Mouse (Mus musculus) c-Kit-negative CD71-positive TER-119-positive erythroid progenitor cells, embryonic 14.5 days (primary cell): ENCODE results near the gene Gid4.
A peak's percentile ranks its signal among the peaks of the same experiment; 100 is the strongest.

Experiments used
- DNase-seq: peaks from one replicate; pipeline ENCODE4 v3.0.0-alpha.2; 2013; ENCODE audit warnings: low read depth, low spot score

Gid4 gene

GRCm38 (mm10) chr11:60416963-60417716 is at the start of gene Gid4:
TSS of gene Gid4 (plus strand) at chr11:60417145.
- DNase-seq = peak; percentile 98

DNA sequence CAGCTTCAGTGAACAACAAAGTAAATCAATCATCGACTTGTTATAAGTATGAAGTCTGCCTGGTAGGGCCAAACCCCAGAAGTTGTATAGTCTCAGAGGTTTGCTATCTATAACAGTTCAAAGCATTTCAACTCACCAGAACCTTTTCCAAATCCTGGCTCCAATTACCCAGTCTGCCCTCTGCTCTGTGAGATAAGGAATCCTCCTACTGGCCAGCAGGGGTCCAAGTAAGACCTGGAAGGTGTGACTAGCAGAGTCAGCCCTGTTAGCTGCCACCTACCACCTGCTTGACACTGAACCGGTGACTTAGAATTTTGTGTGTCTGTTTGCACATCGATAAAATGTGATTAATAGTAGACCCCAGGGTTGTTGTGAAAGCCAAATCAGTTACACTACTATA is 49.7 kb upstream of the Gid4 start:
- DNase-seq = no peak

DNA sequence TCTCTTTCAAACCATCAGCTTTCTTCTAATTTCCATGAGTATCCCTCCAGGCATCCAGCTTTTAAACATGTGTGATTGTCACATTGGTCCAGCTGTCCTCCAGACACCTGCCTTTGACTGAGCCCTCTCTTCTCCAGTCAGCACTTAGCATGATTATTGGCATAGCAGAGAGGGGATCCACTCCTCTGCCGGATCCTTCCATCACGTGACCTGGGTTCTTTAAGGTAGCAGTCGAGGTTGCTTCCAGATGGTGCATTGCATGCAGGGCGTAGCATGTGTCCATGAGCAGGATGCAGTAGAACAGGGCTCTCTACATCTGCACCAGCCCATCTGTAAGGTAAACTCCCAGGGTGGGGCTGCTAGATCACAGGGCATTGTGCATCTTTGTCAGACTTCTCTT is 48.0 kb upstream of the Gid4 start:
- DNase-seq = no peak

GRCm38 (mm10) chr11:60369448-60369847 is 47.5 kb upstream of the Gid4 start:
- no peak for DNase-seq

DNA sequence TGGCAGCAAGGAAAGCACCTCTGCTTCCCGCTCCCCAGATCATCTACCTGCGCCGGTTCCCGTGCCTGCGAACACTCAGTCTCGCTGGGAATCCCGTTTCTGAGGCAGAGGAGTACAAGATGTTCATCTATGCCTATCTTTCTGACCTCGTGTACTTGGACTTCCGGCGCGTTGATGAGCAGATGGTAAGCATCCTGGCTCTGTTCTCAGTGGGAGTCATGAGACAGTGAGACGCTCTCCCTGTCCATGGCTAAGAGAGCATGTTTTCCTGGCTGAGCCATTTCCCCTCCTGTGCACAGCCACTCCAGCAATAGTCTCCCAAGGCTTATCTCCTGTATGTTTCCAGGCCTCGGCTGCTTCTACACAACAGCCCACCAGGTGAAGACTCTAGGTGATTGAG is 46.5 kb upstream of the Gid4 start:
- no peak for DNase-seq

DNA sequence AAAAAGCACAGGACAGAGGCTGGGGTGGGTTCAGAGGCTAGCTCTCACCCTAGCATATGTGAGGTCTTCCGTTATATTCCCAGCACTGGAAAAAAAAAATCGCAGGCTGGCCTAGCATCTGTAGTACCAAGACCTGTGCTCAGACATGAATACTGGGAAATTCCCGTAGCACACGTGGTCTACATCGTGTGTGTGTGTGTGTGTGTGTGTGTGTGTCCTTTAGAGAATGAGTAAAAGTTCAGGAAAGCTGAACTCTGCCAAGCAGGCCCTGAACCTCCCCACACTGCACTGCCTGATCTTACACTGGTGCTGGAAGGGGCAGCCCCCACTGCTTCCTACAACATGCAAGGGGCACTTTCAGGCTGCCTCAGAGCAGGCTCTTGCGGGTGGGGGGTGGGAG is 42.5 kb upstream of the Gid4 start:
- DNase-seq = no peak

GRCm38 (mm10) chr11:60383518-60383917 is 33.4 kb upstream of the Gid4 start:
- DNase-seq = no peak

DNA sequence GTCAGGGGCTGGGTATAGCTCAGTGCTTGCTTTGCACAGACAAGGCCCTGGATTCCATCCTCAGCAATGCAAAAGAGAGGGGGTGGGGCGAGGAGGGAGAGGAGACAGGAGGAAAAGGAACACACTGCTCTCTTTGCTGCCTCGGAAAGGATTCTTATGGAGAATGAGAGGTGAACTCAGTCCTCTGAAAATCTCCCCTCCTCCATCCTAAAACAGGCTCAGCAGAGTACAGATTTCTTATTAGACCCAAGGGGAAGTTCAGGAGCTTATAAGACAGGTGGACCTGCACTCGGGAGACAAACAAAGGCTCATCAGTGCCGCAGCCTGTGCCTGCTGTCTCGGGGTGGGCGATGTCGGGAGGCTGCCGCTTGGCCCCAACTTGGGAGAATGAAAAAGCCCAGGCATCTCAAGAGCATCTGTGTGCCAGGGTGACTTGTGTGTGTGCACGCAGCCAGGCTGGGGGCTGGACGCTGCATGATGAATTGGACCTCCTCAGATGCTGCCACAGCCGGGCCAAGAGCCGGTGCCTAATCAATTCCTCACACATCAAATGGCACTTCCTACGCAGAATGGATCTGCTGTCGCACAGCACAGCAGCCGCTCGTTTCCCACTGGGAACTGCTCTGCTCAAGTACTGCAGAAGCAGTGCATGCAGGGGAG is 32.1 kb upstream of the Gid4 start:
- no peak for DNase-seq

DNA sequence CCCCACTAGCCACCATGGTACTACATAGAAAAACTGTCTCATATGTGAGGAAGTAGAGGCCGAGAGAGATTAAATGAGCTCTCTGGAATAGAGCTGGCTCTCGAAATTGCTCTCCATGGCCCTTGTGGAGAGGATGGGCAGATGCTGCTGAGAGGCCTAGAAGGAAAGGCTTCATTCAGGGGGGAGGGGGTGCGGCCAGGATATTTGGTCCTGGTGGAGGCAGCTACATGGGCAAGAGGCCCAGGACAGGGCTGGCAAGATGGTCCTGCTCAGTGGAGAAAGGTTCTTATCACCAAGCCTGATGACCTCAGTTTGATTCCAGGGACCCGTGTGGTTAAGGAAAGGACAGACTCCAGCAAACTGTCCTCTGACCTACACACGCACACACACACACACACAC is 31.0 kb upstream of the Gid4 start:
- DNase-seq = no peak

GRCm38 (mm10) chr11:60387944-60388343 is 29.0 kb upstream of the Gid4 start:
- DNase-seq = no peak

- no peak for DNase-seq
Measured at GRCm38 (mm10) chr11:60391346-60391745, 25.6 kb upstream of the Gid4 start.

DNA sequence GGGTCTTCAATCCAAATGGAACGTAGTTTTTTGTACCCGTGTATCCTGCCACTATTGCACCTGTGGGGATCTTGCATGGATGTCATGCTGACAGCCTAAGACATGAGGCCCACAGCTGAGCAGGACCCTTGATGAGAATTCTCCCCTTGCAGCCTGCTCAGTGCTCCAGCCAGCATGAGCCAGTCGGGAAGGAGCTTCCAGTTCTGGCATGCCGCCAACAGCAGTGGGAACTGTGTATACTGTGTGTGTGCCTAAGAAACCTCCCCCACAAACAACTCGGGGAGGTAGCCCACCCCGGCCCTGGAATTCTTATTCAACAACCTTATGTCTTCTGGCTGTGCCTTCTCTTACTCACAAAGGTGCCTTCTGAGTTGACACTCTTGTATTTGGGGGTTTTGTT is 20.4 kb upstream of the Gid4 start:
- no peak for DNase-seq

GRCm38 (mm10) chr11:60397172-60397571 is 19.8 kb upstream of the Gid4 start:
- no peak for DNase-seq

DNA sequence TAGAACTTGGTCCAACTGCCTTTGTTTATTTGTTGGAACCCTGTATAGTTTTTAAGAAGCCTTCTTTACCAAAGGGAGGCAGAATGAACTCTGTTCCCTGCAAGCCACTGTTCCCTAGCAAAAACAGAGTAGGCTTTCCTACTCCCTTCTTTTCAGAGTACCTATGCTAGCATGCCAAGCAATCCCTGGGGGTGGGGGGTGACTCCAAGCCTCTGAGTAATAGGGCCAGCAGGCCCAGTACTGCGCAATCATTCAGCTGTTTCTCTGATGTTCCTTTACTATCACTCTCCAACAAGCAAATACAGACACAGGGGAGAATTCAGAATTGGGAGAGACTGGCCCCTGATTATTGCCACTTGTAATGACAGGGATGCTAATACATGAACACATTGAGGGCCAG is 10.3 kb upstream of the Gid4 start:
- DNase-seq = no peak

GRCm38 (mm10) chr11:60412173-60412572 is 4.8 kb upstream of the Gid4 start:
- peak; percentile 42 for DNase-seq

GRCm38 (mm10) chr11:60412921-60413320 is 4.0 kb upstream of the Gid4 start:
- no peak for DNase-seq

DNA sequence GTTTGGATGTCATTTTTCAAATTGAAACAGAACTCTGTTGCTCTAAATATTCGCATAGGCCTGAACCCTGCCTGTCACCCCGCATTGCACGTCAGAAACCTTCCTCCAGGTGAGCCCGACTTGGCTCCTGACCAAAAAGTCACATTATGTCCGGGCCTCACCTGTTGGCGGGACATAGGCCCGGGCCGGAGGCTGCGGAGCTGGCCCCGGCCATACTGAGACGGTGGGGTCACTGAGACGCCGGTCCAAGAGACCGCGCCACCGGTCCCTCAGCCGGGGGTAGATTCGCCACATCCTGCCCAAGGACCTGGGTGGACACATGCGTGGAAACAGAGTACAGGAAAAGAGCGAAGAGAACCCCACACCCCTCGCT is 369 bp upstream of the Gid4 start:
- DNase-seq = no peak

GRCm38 (mm10) chr11:60417717-60418472 is 950 bp downstream of the Gid4 start, which contains the start of gene Atpaf2:
TSS of gene Atpaf2 (minus strand) at chr11:60418457.
- DNase-seq = peak; percentile 26

GRCm38 (mm10) chr11:60418473-60418803 is 1.5 kb downstream of the Gid4 start:
- DNase-seq = peak; percentile 31

GRCm38 (mm10) chr11:60422046-60422668 is 5.2 kb downstream of the Gid4 start:
- no peak for DNase-seq

- DNase-seq = no peak
Measured at GRCm38 (mm10) chr11:60423006-60423405, 6.1 kb downstream of the Gid4 start.

DNA sequence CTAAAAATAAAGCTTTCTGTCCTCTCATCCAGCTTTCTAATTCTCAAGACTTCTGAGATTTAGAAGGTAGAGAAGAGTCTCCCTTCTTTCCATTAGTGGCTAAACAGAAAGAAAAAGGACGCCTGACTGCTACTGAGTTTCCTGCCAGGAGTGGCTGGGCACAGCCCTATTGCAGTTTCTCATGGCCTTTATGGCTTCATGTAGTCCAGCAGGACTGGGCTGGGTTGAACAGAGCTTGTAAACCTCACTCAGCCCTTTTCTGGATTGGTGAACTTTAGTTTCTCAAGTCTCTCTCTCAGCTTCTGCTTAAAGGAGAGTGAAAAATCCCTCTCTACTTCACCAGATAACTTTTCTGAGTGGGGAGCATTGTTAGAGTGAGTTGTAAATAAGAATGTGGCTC is 9.5 kb downstream of the Gid4 start:
- DNase-seq = no peak
